Mouse (Mus musculus) liver, postnatal 0 days (tissue): Measurements from ENCODE around the gene Chpf. TPM values are rescaled to one million over a fixed set of nuclear protein-coding genes. Genes with fewer than 3 reads are reported as not detected.

ENCODE experiments used
- ATAC-seq: fragments of 200-750 bp; cut with Nextera tagmentation; 2 replicates; pipeline ENCODE4 v1.8.0; 2017; ENCODE audit warnings: mild to moderate bottlenecking, moderate library complexity
- DNase-seq: peaks from one replicate; pipeline ENCODE4 v3.0.0-alpha.2; 2016
- H3K27ac ChIP-seq: fragments of 300-500 bp; sonication (generic); 2 replicates; pipeline ENCODE4 v1.5.1; 2014; ENCODE audit warnings: antibody characterized with exemption, moderate library complexity, mild to moderate bottlenecking, low read depth
- H3K27me3 ChIP-seq: fragments of 300-500 bp; sonication (generic); 2 replicates; pipeline ENCODE4 v1.6.1; 2014; ENCODE audit warnings: low read length, control low read depth, mixed read lengths; ENCODE audit not compliant: insufficient read depth
- H3K36me3 ChIP-seq: fragments of 300-500 bp; sonication (generic); replicated peaks from 2 replicates; pipeline ENCODE4 v1.6.1; 2014; ENCODE audit warnings: mild to moderate bottlenecking, control low read depth, low read length, moderate library complexity, mixed read lengths; ENCODE audit not compliant: insufficient read depth
- H3K4me1 ChIP-seq: fragments of 300-500 bp; sonication (generic); 2 replicates; pipeline ENCODE4 v1.6.1; 2014; ENCODE audit warnings: antibody characterized with exemption, mild to moderate bottlenecking, control low read depth; ENCODE audit not compliant: insufficient read depth
- H3K4me2 ChIP-seq: fragments of 300-500 bp; sonication (generic); 2 replicates; pipeline ENCODE4 v1.6.1; 2014; ENCODE audit warnings: low read depth, mild to moderate bottlenecking, low read length, moderate library complexity, mixed read lengths
- H3K4me3 ChIP-seq: fragments of 300-500 bp; sonication (generic); 2 replicates; pipeline ENCODE4 v1.5.1; 2014; ENCODE audit warnings: low read depth, low read length
- H3K9ac ChIP-seq: fragments of 300-500 bp; sonication (generic); replicated peaks from 2 replicates; pipeline ENCODE4 v1.6.1; 2014; ENCODE audit warnings: mild to moderate bottlenecking, moderate library complexity
- H3K9me3 ChIP-seq: fragments of 300-500 bp; sonication (generic); 2 replicates; pipeline ENCODE4 v1.6.1; 2016; ENCODE audit warnings: mild to moderate bottlenecking, control low read depth, low read length, mixed read lengths
- CTCF ChIP-seq: sonication (generic); IDR thresholded peaks from 2 replicates; pipeline ENCODE4 v1.5.1; 2016; ENCODE audit warnings: antibody characterized with exemption, low read depth
- EP300 ChIP-seq: IDR thresholded peaks from 2 replicates; pipeline ENCODE4 v1.6.1; 2016; ENCODE audit warnings: antibody characterized with exemption, low read depth, mild to moderate bottlenecking
- WGBS: fragments of 180-500 bp; shearing (Covaris S2); extraction: QIAGEN DNeasy Blood & Tissue Kit; methylation state at CpG from one replicate; pipeline ENCODE4 v1.1.7; 2014; ENCODE audit not compliant: insufficient replicate concordance; 5-methylcytosine and 5-hydroxymethylcytosine counted together
- polyA plus RNA-seq: library from polyadenylated mRNA; unstranded; fragments of >200 nt; fragmentation: Nextera tagmentation; extraction: Ambion mirVana; gene quantifications from 2 replicates; pipeline ENCODE4 v1.2.1, GENCODE M21; 2015

The Chpf gene
- polyA plus RNA-seq, 1 experiment from 2014 or later, result 3.3 TPM

DNA sequence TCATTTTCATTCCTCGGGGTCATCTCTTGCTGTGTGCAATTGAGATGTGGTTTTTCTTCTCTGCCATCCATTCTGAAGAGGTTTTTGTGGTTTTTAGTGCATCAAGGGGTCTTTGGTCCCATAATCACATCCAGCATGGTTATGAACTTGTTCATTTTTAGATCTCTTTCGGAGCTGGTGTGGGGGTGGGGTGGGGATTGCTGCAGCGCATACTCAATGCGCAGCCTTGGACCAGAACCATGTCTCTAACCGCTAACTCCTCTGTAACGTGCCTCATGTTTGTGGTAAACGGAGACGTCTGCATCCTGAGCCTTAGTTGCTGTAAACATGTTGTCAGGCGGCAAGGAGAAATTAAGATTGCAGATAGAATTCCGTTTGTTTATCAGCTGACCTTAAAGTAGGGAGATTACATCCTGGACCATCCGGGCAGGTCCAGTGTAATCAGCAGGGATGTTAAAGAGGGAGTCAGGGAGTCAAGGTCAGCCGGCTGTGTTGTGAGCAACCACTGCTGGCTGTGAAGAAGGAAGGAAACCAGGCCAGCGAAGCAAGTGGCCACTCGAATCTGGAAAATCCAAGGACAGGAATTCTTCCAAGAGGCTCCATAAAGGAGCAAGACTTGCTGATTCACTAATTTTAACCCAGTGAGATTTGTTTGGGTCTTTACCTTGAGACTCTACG lies 37.7 kb upstream of the Chpf start:
- H3K4me3 ChIP-seq, result no peak overlapping the region
- H3K4me2 ChIP-seq, result no peak overlapping the region
- no peak overlapping the region for H3K27ac ChIP-seq
- no peak overlapping the region for H3K9ac ChIP-seq
- DNase-seq (no peak), ATAC-seq (no peak)
- H3K4me1 ChIP-seq, result peaks cover 6% of the 10 kb centered on the region
- 63% methylated on average over 15 of the region's 15 CpGs for WGBS
- H3K27me3 ChIP-seq, result no peaks in the 10 kb centered on the region
- TF ChIP-seq EP300 (no peak), CTCF (no peak)
- H3K9me3 ChIP-seq, result no peaks in the 10 kb centered on the region
- no peaks in the 10 kb centered on the region for H3K36me3 ChIP-seq

DNA sequence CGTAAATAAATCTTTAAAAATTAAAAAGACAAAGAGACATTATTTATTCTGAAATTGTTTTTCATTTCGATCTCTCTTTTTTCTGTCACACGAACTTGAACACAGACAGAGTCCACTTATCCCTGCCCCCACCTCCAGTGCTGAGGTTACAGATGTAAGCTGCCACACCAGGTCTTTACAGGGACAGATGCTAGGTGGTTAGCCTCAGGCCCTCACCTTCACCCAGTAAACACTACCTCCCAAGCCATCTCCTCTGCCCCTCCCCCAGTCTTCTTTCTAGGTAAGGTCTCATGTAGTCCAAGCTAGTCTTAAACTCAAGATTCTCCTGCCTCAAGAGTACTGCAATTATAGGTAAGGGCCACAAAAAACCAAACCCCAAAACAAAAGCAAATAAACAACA lies 33.4 kb upstream of the Chpf start:
- WGBS, result 78% methylated on average over 3 of the region's 3 CpGs
- H3K36me3 ChIP-seq, result no peaks in the 10 kb centered on the region
- no peak overlapping the region for H3K9ac ChIP-seq
- no peaks in the 10 kb centered on the region for H3K9me3 ChIP-seq
- H3K27me3 ChIP-seq, result 0 out of 2 replicates have a peak, but pooled peaks cover 6% of the 10 kb centered on the region
- no peak overlapping the region for H3K4me2 ChIP-seq
- H3K4me1 ChIP-seq, result peaks cover 4% of the 10 kb centered on the region; the same call in 1 of the 2 replicates
- no peak overlapping the region for H3K27ac ChIP-seq
- no peak for DNase-seq
- H3K4me3 ChIP-seq, result no peak overlapping the region
- TF ChIP-seq EP300, result no peak
- no peak for TF ChIP-seq CTCF
- ATAC-seq, result no peak

DNA sequence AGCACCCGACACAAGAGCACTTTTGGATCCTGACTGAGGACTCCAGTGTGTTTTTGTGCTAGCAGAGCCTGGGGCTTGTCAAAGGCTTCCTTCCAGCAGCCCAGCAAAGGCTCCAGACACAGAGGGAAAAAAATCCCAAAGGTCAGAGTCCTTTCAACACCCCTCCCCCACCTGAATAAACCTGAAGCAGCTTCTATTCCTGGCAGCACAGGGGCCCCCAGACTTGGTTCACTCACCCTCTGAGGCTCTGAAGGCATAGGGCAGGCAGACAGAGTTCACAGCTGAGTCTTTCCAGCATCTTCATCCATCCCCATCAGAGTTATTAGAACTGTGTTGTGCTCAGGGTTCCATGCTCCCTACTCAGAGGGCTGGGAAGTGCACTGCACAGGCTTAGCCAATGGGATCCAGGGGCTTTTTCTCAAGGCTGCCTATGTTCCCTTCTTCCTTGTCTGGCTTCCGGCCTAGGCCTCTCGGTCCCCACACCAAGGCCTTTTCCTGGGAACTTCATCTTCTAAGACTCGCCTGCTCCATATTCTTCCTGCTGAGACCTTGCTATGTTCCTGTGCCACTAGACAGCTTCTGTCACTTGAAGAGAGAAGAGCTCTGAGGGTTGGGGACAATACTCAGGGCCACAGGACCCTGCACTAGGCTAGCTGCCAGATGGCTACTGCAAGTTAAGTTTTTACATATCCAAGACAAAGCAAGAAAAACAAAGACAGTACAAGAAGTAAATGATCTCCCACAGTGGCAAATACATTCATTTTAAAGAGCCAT lies 32.5 kb upstream of the Chpf start:
- Histone ChIP-seq H3K9ac (no peak overlapping the region), H3K4me2 (no peak overlapping the region), H3K27ac (no peak overlapping the region), H3K4me1 (peaks cover 4% of the 10 kb centered on the region; the same call in 1 of the 2 replicates), H3K4me3 (no peak overlapping the region), H3K27me3 (peaks cover 15% of the 10 kb centered on the region; the same call in 1 of the 2 replicates), H3K9me3 (no peaks in the 10 kb centered on the region), H3K36me3 (no peaks in the 10 kb centered on the region)
- no peak for TF ChIP-seq EP300
- no peak for TF ChIP-seq CTCF
- 61% methylated on average over 4 of the region's 4 CpGs for WGBS
- DNase-seq (no peak), ATAC-seq (no peak)

DNA sequence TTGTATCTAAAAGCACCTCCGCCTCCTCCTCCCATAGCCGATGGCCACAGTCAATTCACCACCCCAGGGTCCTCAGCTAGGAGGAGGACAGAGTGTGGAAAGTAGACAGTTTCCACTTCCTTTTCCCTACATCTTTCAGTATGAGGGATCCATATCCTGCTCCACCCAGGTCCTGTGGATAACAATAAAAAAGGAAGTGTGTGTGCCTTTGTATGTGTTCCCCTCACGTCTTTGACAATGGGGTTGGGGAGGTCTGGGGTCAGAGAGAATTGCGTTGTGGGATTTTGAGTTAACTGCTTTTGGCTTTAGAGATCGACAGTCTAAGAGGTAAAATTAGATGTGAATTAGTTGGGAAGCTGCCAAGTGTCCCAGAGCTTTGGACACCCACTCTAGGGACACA lies 31.0 kb upstream of the Chpf start:
- WGBS, result 48% methylated on average over 5 of the region's 5 CpGs

DNA sequence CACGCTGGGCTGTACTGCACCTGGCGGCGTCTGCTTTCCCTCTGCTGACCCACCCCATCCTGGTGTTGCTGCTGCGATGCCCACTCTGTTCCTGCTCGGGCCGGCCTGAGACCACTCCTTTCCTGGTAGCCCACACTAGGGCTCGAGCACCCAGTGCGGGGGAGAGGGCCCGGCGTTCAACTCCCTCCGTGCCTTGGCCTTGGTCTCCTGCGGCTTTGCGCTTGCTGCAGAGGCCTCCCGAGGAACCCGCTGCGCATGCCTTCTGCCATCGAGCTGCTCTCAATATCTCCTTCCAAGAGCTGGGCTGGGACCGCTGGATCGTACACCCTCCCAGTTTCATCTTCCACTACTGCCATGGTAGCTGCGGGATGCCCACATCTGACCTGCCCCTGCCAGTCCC lies 30.5 kb upstream of the Chpf start:
- H3K27me3 ChIP-seq, result peaks cover 34% of the 10 kb centered on the region
- ATAC-seq (no peak), DNase-seq (no peak)
- no peaks in the 10 kb centered on the region for H3K36me3 ChIP-seq
- peaks cover 4% of the 10 kb centered on the region; the same call in 1 of the 2 replicates for H3K4me1 ChIP-seq
- H3K9me3 ChIP-seq, result no peaks in the 10 kb centered on the region
- TF ChIP-seq CTCF, result no peak
- TF ChIP-seq EP300, result no peak
- 69% methylated on average over 20 of the region's 20 CpGs for WGBS
- H3K27ac ChIP-seq, result no peak overlapping the region
- no peak overlapping the region for H3K4me3 ChIP-seq
- H3K9ac ChIP-seq, result no peak overlapping the region
- no peak overlapping the region for H3K4me2 ChIP-seq

More for the DNA sequence above, 31.0 kb upstream of the Chpf start:
- no peak overlapping the region for H3K4me2 ChIP-seq
- H3K9ac ChIP-seq, result no peak overlapping the region
- H3K36me3 ChIP-seq, result no peaks in the 10 kb centered on the region
- DNase-seq (no peak), ATAC-seq (no peak)
- H3K27ac ChIP-seq, result no peak overlapping the region
- H3K27me3 ChIP-seq, result peaks cover 28% of the 10 kb centered on the region
- TF ChIP-seq CTCF, result no peak
- TF ChIP-seq EP300, result no peak
- no peak overlapping the region for H3K4me3 ChIP-seq
- no peaks in the 10 kb centered on the region for H3K9me3 ChIP-seq
- H3K4me1 ChIP-seq, result peaks cover 4% of the 10 kb centered on the region; the same call in 1 of the 2 replicates

DNA sequence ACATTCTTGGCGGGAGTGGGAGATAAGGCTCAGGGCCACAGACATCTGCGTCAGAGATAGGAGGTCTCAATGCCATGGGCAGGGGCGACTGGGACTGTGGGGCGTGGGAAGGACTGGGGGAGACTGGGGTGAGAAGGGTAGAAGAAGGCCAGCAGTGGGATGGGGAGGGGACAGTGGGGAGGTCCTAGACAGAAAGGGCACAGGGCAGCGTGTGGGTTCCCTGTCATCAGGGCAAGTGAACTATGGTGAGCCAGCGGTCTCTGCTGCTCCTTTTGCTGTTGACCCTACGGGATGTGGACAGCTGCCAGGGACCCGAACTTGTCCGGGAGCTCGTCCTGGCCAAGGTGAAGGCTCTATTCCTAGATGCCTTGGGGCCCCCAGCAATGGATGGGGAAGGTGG lies 27.9 kb upstream of the Chpf start, which contains the start of gene Inha:
Inha (plus strand) TSS at position 72 of the 400 bp plus-strand sequence.
- 53% methylated on average over 10 of the region's 10 CpGs for WGBS
- no peaks in the 10 kb centered on the region for H3K36me3 ChIP-seq
- DNase-seq (no peak), ATAC-seq (no peak)
- H3K9ac ChIP-seq, result peak within 1 kb of the TSS; percentile 59
- H3K4me1 ChIP-seq, result peaks cover 4% of the 10 kb centered on the region; the same call in 1 of the 2 replicates
- TF ChIP-seq EP300 (no peak), CTCF (no peak)
- H3K9me3 ChIP-seq, result no peaks in the 10 kb centered on the region
- peak within 1 kb of the TSS; percentile 75 for H3K27ac ChIP-seq
- peak within 1 kb of the TSS; percentile 54 for H3K4me3 ChIP-seq
- H3K4me2 ChIP-seq, result peak within 1 kb of the TSS; percentile 74
- H3K27me3 ChIP-seq, result peaks cover 43% of the 10 kb centered on the region
